Mouse (Mus musculus) cerebellum, adult 9-10 months (tissue): ENCODE measurements around the gene Klc2.
A peak's percentile ranks its signal among the peaks of the same experiment; 100 is the strongest.

ENCODE experiments used
- DNase-seq: peaks from one replicate; pipeline ENCODE4 v3.0.0; 2022

The Klc2 gene

GRCm38 (mm10) chr19:5071545-5072369, 46.6 kb downstream of the Klc2 start:
- peak; percentile 65 for DNase-seq

DNA sequence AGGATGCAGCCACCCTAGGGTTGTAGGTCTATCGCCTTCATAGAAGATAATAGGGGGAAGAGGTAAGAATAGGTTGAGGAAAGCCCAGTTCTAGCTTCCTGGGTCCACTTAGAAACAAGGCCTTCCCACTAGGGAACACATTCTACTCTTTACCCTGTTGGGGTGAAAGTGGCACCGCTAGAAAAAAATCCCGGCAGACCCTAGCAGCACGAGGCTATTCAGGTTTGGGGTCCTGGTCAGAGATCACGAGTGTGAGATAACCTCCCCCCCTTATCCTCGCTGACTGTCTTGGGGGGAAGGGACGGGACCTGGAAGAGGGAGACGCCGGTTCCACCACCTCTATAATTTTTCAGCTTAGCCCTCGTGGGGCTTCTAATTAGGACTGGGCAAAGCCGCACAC, 47.3 kb downstream of the Klc2 start:
- no peak for DNase-seq

DNA sequence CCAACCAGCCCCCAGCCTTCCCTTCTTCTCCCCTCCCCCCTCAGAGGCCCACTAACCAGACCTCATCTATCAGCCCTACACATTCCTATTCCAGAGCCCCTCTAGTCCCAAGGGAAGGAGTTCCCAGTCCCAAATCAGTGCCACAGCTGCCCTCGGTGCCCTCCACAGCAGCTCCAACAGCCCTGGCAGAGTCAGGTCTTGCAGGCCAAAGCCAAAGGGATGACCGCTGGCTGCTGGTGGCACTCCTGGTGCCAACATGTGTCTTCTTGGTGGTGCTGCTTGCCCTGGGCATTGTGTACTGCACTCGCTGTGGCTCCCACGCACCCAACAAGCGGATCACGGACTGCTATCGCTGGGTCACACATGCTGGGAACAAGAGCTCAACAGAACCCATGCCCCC, 48.4 kb downstream of the Klc2 start:
- no peak for DNase-seq

DNA sequence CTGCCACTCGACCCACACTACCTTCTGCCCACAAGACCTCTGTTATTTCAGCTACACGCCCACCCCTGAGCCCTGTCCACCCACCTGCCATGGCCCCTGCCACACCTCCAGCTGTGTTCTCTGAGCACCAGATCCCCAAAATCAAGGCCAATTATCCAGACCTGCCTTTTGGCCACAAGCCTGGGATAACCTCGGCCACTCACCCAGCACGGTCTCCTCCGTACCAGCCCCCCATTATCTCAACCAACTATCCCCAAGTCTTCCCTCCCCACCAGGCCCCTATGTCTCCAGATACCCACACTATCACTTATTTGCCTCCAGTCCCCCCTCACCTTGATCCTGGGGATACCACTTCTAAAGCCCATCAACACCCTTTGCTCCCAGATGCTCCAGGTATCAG, 48.9 kb downstream of the Klc2 start:
- no peak for DNase-seq

DNA sequence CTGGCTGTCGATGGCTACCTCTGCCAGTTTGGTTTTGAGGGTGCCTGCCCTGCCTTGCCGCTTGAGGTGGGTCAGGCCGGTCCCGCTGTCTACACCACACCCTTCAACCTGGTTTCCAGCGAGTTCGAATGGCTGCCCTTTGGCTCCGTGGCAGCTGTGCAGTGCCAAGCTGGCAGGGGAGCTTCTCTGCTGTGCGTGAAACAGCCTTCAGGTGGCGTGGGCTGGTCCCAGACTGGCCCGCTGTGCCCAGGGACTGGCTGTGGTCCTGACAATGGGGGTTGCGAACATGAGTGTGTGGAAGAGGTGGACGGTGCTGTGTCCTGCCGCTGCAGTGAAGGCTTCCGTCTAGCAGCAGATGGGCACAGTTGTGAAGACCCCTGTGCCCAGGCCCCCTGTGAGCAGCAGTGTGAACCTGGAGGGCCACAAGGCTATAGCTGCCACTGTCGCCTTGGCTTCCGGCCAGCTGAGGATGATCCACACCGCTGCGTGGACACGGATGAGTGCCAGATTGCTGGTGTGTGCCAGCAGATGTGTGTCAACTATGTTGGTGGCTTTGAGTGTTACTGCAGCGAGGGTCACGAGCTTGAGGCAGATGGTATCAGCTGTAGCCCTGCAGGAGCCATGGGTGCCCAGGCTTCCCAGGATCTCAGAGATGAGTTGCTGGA, 49.7 kb downstream of the Klc2 start:
- peak; percentile 45 for DNase-seq

GRCm38 (mm10) chr19:5067867-5068569, 50.3 kb downstream of the Klc2 start, which contains the start of gene Cd248:
TSS of gene Cd248 (plus strand) at chr19:5068078.
- DNase-seq = no peak

DNA sequence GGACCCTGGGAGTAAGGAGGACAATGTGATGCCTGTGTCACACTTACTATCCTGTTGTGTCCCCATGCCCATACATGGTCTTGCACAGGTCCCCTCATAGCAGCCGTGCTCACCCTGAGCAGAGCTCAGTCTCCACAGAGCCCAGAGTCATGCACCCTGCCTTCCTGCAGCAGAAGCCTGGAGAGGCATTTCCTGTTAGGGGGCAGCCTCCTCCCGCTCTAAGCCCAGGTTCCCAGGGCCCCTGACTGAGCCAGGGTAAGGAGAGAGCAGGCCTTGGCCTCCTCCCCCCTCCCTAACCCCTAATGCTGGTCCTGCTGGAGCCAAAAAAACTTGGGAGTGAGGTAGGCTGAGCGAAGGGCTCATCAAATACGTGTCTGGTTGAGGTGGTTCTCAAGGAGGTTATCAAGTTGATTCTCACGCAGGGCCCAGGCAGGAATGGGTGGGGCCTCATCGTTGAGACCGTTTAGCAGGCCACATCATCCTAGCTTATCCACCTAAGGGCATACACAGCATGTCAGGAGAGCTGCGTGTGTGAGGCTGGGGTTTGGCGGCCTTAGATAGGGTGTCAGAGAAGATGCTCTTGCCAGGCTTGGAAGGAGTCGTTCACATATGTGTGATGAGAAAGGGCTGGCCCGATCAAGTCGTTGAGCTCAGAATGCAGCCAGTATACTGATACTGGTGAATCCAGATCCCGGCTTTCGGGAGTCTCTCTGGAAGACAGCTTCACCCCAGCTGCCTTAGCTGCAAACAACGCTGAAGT, 51.1 kb downstream of the Klc2 start:
- no peak for DNase-seq

DNA sequence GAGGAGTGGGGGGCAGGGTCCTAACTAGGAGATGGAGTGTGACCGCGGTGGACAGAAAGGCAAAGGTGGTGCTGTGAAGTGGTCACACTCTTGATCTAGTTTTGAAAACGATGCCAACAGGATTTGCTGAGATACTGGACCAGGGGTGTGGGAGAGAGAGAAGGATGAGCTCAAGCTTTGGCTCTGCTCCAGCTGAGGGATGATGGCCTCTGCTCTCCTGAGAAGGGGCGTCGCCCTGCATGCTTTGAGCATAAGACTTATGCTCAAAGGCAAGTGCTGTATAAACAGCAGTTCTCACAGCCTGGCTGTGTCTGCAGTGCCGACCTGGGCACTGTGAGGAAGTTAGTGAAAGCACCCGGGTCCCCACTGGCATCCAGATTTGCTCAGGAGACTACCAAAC, 53.3 kb downstream of the Klc2 start:
- DNase-seq = no peak

DNA sequence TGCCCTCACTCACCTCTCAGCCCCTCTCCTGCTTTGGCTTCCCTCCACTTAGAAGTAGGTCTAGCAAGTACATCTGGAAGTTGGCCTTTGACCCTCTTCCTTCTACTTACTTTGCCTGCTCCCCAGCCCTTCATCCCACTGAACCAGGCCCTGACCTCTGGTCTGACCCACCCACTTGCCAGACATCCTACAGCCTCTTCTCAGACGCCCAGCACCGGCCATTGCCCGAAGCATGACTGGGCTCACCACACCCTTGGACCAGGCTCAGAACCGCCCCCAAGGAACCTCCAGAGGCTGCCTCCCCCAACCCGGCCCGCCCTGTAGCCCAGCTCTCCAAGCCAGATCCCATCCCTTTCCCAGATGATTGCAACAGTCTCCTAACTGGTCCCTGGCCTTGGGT, 55.9 kb downstream of the Klc2 start:
- no peak for DNase-seq

- no peak for DNase-seq
Measured at GRCm38 (mm10) chr19:5062041-5062440, 56.3 kb downstream of the Klc2 start.

DNA sequence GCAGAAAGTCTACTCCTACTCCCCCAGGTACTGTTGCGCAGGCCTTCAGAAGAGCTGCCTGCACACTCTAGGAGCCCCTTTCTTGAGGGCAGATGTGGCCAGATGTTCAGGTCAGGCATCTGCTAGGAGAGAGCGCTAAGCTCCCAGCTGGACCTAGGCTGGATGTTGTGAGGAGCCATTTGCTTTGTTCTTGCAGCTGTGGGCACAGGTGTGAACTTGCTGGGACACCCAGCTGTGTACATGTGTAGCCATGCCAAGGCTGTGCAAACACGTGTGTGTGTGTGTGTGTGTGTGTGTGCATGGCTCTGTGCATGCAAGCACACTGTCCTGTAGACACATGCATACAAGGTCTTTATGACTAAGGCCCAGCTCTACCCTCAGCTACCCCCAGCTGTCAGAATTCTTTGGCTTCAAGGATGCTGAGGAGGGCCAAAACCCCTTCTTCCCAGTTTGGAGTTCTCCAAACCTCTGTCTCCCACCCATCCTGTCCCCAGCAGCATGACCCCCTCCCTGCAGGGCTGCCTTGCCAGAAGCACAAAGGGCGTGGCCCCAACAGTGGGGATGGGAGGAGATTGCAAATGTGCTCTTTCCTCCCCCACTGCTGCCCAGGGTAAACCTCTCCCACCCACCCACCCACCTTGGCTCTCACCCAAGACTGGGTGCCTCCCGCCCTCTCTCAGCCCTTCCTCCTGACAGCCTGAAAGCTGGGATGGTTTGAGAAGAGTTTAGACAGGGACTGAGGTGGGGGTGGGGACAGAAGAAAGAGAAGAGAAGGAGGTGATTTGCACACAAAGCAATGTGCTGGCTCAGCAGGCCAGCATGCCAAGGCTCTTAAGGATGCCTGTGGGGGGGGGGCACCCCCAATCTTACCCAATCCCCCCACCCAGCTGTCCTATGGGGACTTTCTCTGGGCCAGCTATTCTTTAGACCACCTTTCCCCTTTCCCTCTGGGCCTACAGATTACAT, 57.7 kb downstream of the Klc2 start:
- no peak for DNase-seq

- no peak for DNase-seq
Measured at GRCm38 (mm10) chr19:5058801-5059771, 59.3 kb downstream of the Klc2 start.

- DNase-seq = no peak
Measured at GRCm38 (mm10) chr19:5057876-5058775, 60.2 kb downstream of the Klc2 start.
